Mouse (Mus musculus) lung, postnatal 0 days (tissue): Measurements from ENCODE around the gene Wnt4. TPM values are rescaled to one million over a fixed set of nuclear protein-coding genes. Genes with fewer than 3 reads are reported as not detected.

Experiments
- ATAC-seq: fragments of 200-750 bp; cut with Nextera tagmentation; 2 replicates; pipeline ENCODE4 v1.8.0; 2017; ENCODE audit warnings: moderate library complexity
- DNase-seq: peaks from one replicate; pipeline ENCODE4 v3.0.0-alpha.2; 2016; ENCODE audit warnings: low spot score
- H3K27ac ChIP-seq: fragments of 300-500 bp; sonication (generic); 2 replicates; pipeline ENCODE4 v1.5.1; 2014; ENCODE audit warnings: antibody characterized with exemption, mild to moderate bottlenecking, low read length, mixed read lengths
- H3K27me3 ChIP-seq: fragments of 300-500 bp; sonication (generic); replicated peaks from 2 replicates; pipeline ENCODE4 v1.6.1; 2014; ENCODE audit warnings: low read length, mixed read lengths; ENCODE audit not compliant: insufficient read depth
- H3K36me3 ChIP-seq: fragments of 300-500 bp; sonication (generic); 2 replicates; pipeline ENCODE4 v1.6.1; 2014; ENCODE audit warnings: low read length, mixed read lengths; ENCODE audit not compliant: insufficient read depth
- H3K4me1 ChIP-seq: fragments of 300-500 bp; sonication (generic); 2 replicates; pipeline ENCODE4 v1.6.1; 2014; ENCODE audit warnings: antibody characterized with exemption, low read depth, low read length, mixed read lengths; ENCODE audit not compliant: insufficient read depth
- H3K4me2 ChIP-seq: fragments of 300-500 bp; sonication (generic); replicated peaks from 2 replicates; pipeline ENCODE4 v1.6.1; 2014; ENCODE audit warnings: low read depth, mild to moderate bottlenecking, low read length, moderate library complexity, mixed read lengths
- H3K4me3 ChIP-seq: fragments of 300-500 bp; sonication (generic); 2 replicates; pipeline ENCODE4 v1.5.1; 2014; ENCODE audit warnings: low read depth, low read length
- H3K9ac ChIP-seq: fragments of 300-500 bp; sonication (generic); replicated peaks from 2 replicates; pipeline ENCODE4 v1.6.1; 2014; ENCODE audit warnings: low read depth, mild to moderate bottlenecking
- H3K9me3 ChIP-seq: fragments of 300-500 bp; sonication (generic); 2 replicates; pipeline ENCODE4 v1.6.1; 2016; ENCODE audit warnings: low read length, mixed read lengths
- CTCF ChIP-seq: IDR thresholded peaks from 2 replicates; pipeline ENCODE4 v1.5.1; 2016; ENCODE audit warnings: antibody characterized with exemption, mild to moderate bottlenecking
- EP300 ChIP-seq: IDR thresholded peaks from 2 replicates; pipeline ENCODE4 v1.6.1; 2016; ENCODE audit warnings: antibody characterized with exemption, mild to moderate bottlenecking, control low read depth
- WGBS: fragments of 180-500 bp; shearing (Covaris S2); extraction: QIAGEN DNeasy Blood & Tissue Kit; methylation state at CpG from one replicate; pipeline ENCODE4 v1.1.7; 2014; 5-methylcytosine and 5-hydroxymethylcytosine counted together
- polyA plus RNA-seq: library from polyadenylated mRNA; unstranded; fragments of >200 nt; fragmentation: Nextera tagmentation; extraction: Ambion mirVana; gene quantifications from 2 replicates; pipeline ENCODE4 v1.2.1, GENCODE M21; 2015

Gene Wnt4
- polyA plus RNA-seq, 1 experiment from 2014 or later, result 2.1 TPM

GRCm38 (mm10) chr4:137301635-137302034, 24.3 kb downstream of the Wnt4 start:
- no peaks in the 10 kb centered on the region for H3K9me3 ChIP-seq
- no peak for DNase-seq
- H3K4me2 ChIP-seq, result no peak overlapping the region
- ATAC-seq, result no peak
- no peak overlapping the region for H3K9ac ChIP-seq
- H3K27me3 ChIP-seq, result no peaks in the 10 kb centered on the region
- WGBS, result 59% methylated on average over 16 of the region's 16 CpGs
- no peak for TF ChIP-seq CTCF
- TF ChIP-seq EP300, result no peak
- no peak overlapping the region for H3K27ac ChIP-seq
- H3K4me1 ChIP-seq, result no peaks in the 10 kb centered on the region
- H3K36me3 ChIP-seq, result no peaks in the 10 kb centered on the region
- H3K4me3 ChIP-seq, result no peak overlapping the region

DNA sequence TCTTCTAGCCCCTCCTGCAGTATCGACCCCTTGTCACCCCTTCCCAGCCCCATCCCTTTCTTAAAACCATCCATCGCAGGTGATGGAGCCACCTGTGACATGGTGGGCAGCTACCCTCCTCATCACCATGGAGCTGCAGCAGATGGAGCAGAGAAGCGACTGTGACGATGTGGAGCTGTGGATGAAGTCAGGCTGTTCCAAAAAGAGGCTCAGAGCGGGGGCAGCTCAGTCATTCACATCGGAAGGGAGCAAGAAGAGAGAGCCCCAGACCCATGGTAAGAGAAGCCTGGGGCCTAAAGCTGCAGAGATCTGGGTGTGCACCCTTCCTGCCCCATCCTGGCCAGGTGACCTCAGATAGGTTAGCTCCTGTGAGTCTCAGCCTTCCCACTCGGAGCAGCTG, 26.8 kb downstream of the Wnt4 start:
- Histone ChIP-seq H3K9me3 (no peaks in the 10 kb centered on the region), H3K9ac (no peak overlapping the region), H3K4me3 (no peak overlapping the region), H3K27me3 (no peaks in the 10 kb centered on the region), H3K36me3 (no peaks in the 10 kb centered on the region), H3K27ac (no peak overlapping the region), H3K4me1 (no peaks in the 10 kb centered on the region), H3K4me2 (no peak overlapping the region)
- TF ChIP-seq CTCF (no peak), EP300 (no peak)
- 74% methylated on average over 7 of the region's 7 CpGs for WGBS
- ATAC-seq, result no peak
- DNase-seq, result no peak

DNA sequence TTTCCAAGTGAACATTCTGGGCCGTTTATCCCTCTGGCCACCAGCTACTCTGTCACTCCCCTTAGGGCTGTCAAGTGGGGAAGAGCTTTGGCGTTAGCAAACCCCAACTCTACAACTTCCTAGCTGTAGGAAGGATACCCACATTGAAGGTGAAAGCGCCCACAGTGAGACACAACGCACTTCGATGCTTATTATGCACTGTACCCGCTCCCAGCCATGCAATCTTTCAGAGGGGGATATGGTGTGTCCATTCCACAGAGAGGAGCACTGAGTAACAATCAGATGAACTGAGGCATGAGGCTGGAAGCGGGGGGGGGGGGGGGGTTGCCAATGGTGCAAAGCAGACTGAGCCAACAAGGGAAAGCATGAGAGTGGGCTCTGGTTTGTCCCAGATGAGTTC, 27.8 kb downstream of the Wnt4 start:
- H3K9ac ChIP-seq, result no peak overlapping the region
- ATAC-seq (no peak), DNase-seq (no peak)
- no peak overlapping the region for H3K27ac ChIP-seq
- H3K4me2 ChIP-seq, result no peak overlapping the region
- WGBS, result 85% methylated on average over 7 of the region's 7 CpGs
- no peaks in the 10 kb centered on the region for H3K9me3 ChIP-seq
- H3K4me1 ChIP-seq, result no peaks in the 10 kb centered on the region
- H3K36me3 ChIP-seq, result no peaks in the 10 kb centered on the region
- H3K27me3 ChIP-seq, result no peaks in the 10 kb centered on the region
- TF ChIP-seq EP300, result no peak
- no peak for TF ChIP-seq CTCF
- no peak overlapping the region for H3K4me3 ChIP-seq

GRCm38 (mm10) chr4:137305831-137306576, 28.7 kb downstream of the Wnt4 start:
- Histone ChIP-seq H3K4me2 (no peak overlapping the region), H3K4me1 (no peaks in the 10 kb centered on the region), H3K9ac (no peak overlapping the region), H3K4me3 (no peak overlapping the region), H3K36me3 (no peaks in the 10 kb centered on the region), H3K9me3 (no peaks in the 10 kb centered on the region), H3K27ac (no peak overlapping the region), H3K27me3 (no peaks in the 10 kb centered on the region)
- whole genome bisulfite sequencing, result 63% methylated on average over 13 of the region's 13 CpGs
- ATAC-seq, result no peak
- TF ChIP-seq EP300, result no peak
- TF ChIP-seq CTCF, result no peak
- no peak for DNase-seq

DNA sequence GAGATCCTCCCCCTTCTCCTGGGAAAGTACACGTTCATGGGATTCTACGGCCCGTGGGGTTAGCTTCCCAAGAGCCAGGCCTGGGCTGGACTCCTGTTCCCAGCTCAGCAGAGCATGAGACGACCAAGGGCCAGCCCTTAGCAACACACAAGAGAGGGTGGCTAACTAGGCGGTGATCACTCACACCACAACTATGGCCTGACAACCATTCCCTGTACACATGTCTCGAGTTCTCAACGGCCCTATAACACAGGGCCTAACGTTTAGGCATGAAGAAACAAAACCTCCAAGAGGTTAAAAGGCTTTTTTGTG, 29.2 kb downstream of the Wnt4 start:
- Histone ChIP-seq H3K4me2 (no peak overlapping the region), H3K9ac (no peak overlapping the region), H3K27me3 (no peaks in the 10 kb centered on the region), H3K27ac (no peak overlapping the region), H3K36me3 (no peaks in the 10 kb centered on the region), H3K4me3 (no peak overlapping the region), H3K4me1 (no peaks in the 10 kb centered on the region), H3K9me3 (no peaks in the 10 kb centered on the region)
- 73% methylated on average over 8 of the region's 8 CpGs for WGBS
- ATAC-seq (no peak), DNase-seq (no peak)
- TF ChIP-seq CTCF, result no peak
- no peak for TF ChIP-seq EP300

GRCm38 (mm10) chr4:137306991-137307706, 29.9 kb downstream of the Wnt4 start:
- no peaks in the 10 kb centered on the region for H3K4me1 ChIP-seq
- no peaks in the 10 kb centered on the region for H3K36me3 ChIP-seq

More at GRCm38 (mm10) chr4:137306991-137307706, 29.9 kb downstream of the Wnt4 start:
- H3K4me2 ChIP-seq, result no peak overlapping the region
- WGBS, result 58% methylated on average over 19 of the region's 19 CpGs
- H3K27me3 ChIP-seq, result no peaks in the 10 kb centered on the region
- TF ChIP-seq EP300 (no peak), CTCF (no peak)
- no peaks in the 10 kb centered on the region for H3K9me3 ChIP-seq
- no peak for ATAC-seq
- no peak overlapping the region for H3K4me3 ChIP-seq
- H3K27ac ChIP-seq, result no peak overlapping the region
- no peak for DNase-seq
- H3K9ac ChIP-seq, result no peak overlapping the region
